Comparison of ENCODE assay signal across 8 mouse cellular contexts in genomic region chr7:101453296-101453695, GRCm38 (mm10). TPM values are rescaled to one million over a fixed set of nuclear protein-coding genes. Genes with fewer than 3 reads are reported as not detected.
DNase-seq lines count a peak whose midpoint lies in the region; ATAC-seq and TF ChIP-seq lines count a peak whose summit lies in the region.

No protein-coding gene starts in this region.

- no peaks in the 10 kb centered on the region for H3K9me3 ChIP-seq in kidney, embryonic 15.5 days (replicated peaks)
- H3K9me3 ChIP-seq in hindbrain, embryonic 12.5 days (replicated peaks): no peaks in the 10 kb centered on the region
- H3K9me3 ChIP-seq in midbrain, postnatal 0 days (ENCODE audit: low read length): no peaks in the 10 kb centered on the region

- no peak for DNase-seq in kidney, postnatal 25 days
- DNase-seq in midbrain, postnatal 0 days (ENCODE audit: low spot score): no peak
- DNase-seq in embryo, embryonic 10 days (ENCODE audit: low spot score): no peak
- no peak for DNase-seq in right cerebral cortex, postnatal 36 days (ENCODE audit: low spot score in 2 of 2)

- TF ChIP-seq POLR2A in cortical plate, adult 2 months (IDR thresholded peaks at IDR 0.05; ENCODE audit: extremely low read depth, insufficient read depth, low read length): 0 out of 2 replicates have a peak, but pooled peaks have one; percentile 20

- WGBS in kidney, embryonic 15.5 days: 86% methylated on average over 3 of the region's 3 CpGs
- WGBS in hindbrain, embryonic 12.5 days: 94% methylated on average over 3 of the region's 3 CpGs
- 90% methylated on average over 3 of the region's 3 CpGs for WGBS in midbrain, postnatal 0 days

- no peaks in the 10 kb centered on the region for H3K36me3 ChIP-seq in kidney, embryonic 15.5 days
- no peaks in the 10 kb centered on the region for H3K36me3 ChIP-seq in hindbrain, embryonic 12.5 days
- H3K36me3 ChIP-seq in midbrain, postnatal 0 days (ENCODE audit: insufficient read depth, low read length): no peaks in the 10 kb centered on the region

- H3K27me3 ChIP-seq in kidney, embryonic 15.5 days: peaks cover 25% of the 10 kb centered on the region
- peaks cover 39% of the 10 kb centered on the region for H3K27me3 ChIP-seq in hindbrain, embryonic 12.5 days
- H3K27me3 ChIP-seq in midbrain, postnatal 0 days (ENCODE audit: insufficient read depth, low read length): 0 out of 2 replicates have a peak, but pooled peaks cover 5% of the 10 kb centered on the region

- no peak overlapping the region for H3K9ac ChIP-seq in kidney, embryonic 15.5 days
- no peak overlapping the region for H3K9ac ChIP-seq in hindbrain, embryonic 12.5 days
- no peak overlapping the region for H3K9ac ChIP-seq in midbrain, postnatal 0 days (replicated peaks; ENCODE audit: low read length, poor library complexity, severe bottlenecking)

- ATAC-seq in kidney, embryonic 15.5 days (replicated peaks; ENCODE audit: low FRiP score): no peak
- ATAC-seq in hindbrain, embryonic 12.5 days (ENCODE audit: low FRiP score): no peak
- ATAC-seq in midbrain, postnatal 0 days (ENCODE audit: low FRiP score): no peak
- ATAC-seq in megakaryocyte, adult 5-6 weeks (ENCODE audit: poor library complexity, severe bottlenecking): no peak

- H3K4me1 ChIP-seq in kidney, embryonic 15.5 days: peaks cover 35% of the 10 kb centered on the region
- H3K4me1 ChIP-seq in cortical plate, adult 2 months (ENCODE audit: control insufficient read depth, insufficient read depth, low read length): peaks cover 11% of the 10 kb centered on the region
- peaks cover 15% of the 10 kb centered on the region for H3K4me1 ChIP-seq in hindbrain, embryonic 12.5 days
- no peaks in the 10 kb centered on the region for H3K4me1 ChIP-seq in midbrain, postnatal 0 days (ENCODE audit: insufficient read depth, low read length)

- peak overlapping the region; percentile 94 for H3K4me2 ChIP-seq in kidney, embryonic 15.5 days
- 0 out of 2 replicates have a peak overlapping the region, but pooled peaks have one; percentile 8 for H3K4me2 ChIP-seq in hindbrain, embryonic 12.5 days (replicated peaks)
- H3K4me2 ChIP-seq in midbrain, postnatal 0 days (ENCODE audit: low read depth, low read length, poor library complexity, severe bottlenecking): peak overlapping the region; percentile 99; the same call in 1 of the 2 replicates

- H3K27ac ChIP-seq in kidney, embryonic 15.5 days: no peak overlapping the region
- peak overlapping the region; percentile 3 for H3K27ac ChIP-seq in cortical plate, adult 2 months (ENCODE audit: insufficient read depth, low read length)
- no peak overlapping the region for H3K27ac ChIP-seq in hindbrain, embryonic 12.5 days
- no peak overlapping the region for H3K27ac ChIP-seq in midbrain, postnatal 0 days (ENCODE audit: low read depth, low read length)

- H3K4me3 ChIP-seq in kidney, embryonic 15.5 days (replicated peaks): peak overlapping the region; percentile 54
- H3K4me3 ChIP-seq in cortical plate, adult 2 months (ENCODE audit: insufficient read depth, low read length): peak overlapping the region; percentile 68
- no peak overlapping the region for H3K4me3 ChIP-seq in hindbrain, embryonic 12.5 days
- H3K4me3 ChIP-seq in midbrain, postnatal 0 days (ENCODE audit: low read depth, low read length): no peak overlapping the region

- TF ChIP-seq CTCF in cortical plate, adult 2 months (IDR thresholded peaks at IDR 0.05; ENCODE audit: extremely low read depth, insufficient read depth, low read length): no peak
- TF ChIP-seq CTCF in midbrain, postnatal 0 days (IDR thresholded peaks at IDR 0.05): no peak

RNA-seq across cellular contexts. Expression of gene Pde2a, which starts 31.8 kb away (rescaled TPM):
- 37.3 and 39.5 TPM in 2 replicates for polyA plus RNA-seq in kidney, embryonic 15.5 days (2015; fragmentation: Nextera tagmentation; extraction: Ambion mirVana)
- polyA plus RNA-seq in cortical plate, adult 2 months (2012; rRNA removed): 223 and 236 TPM in 2 replicates
- 26.9 and 27.4 TPM in 2 replicates for polyA plus RNA-seq in hindbrain, embryonic 12.5 days (2016; fragmentation: Nextera tagmentation; extraction: Ambion mirVana)
- 49.6 and 53.9 TPM in 2 replicates for total RNA-seq in midbrain, postnatal 0 days (2014; rRNA removed)
- 31.4 and 33.8 TPM in 2 replicates for polyA plus RNA-seq in midbrain, postnatal 0 days (2015; fragmentation: Nextera tagmentation; extraction: Ambion mirVana)
- total RNA-seq in megakaryocyte, adult 5-6 weeks (2015): 35.4 and 37.5 TPM in 2 replicates
- 25.7 and 65.8 TPM in 2 replicates for total RNA-seq in megakaryocyte, adult 5-6 weeks (2017)

RNA-seq across cellular contexts. Expression of gene Gm45837, which starts 42.6 kb away (rescaled TPM):
- polyA plus RNA-seq in kidney, embryonic 15.5 days (2015; fragmentation: Nextera tagmentation; extraction: Ambion mirVana): 0.14 and 0.21 TPM in 2 replicates
- 0.56 and 0.59 TPM in 2 replicates for polyA plus RNA-seq in cortical plate, adult 2 months (2012; rRNA removed)
- not detected in 2 replicates for polyA plus RNA-seq in hindbrain, embryonic 12.5 days (2016; fragmentation: Nextera tagmentation; extraction: Ambion mirVana)
- total RNA-seq in midbrain, postnatal 0 days (2014; rRNA removed): not detected in 2 replicates
- polyA plus RNA-seq in midbrain, postnatal 0 days (2015; fragmentation: Nextera tagmentation; extraction: Ambion mirVana): 0.71 TPM in 1 of 2 replicates, not detected in the other
- 10.2 TPM in 1 of 2 replicates, not detected in the other for total RNA-seq in megakaryocyte, adult 5-6 weeks (2015)
- total RNA-seq in megakaryocyte, adult 5-6 weeks (2017): 35.6 TPM in 1 of 2 replicates, not detected in the other

Comparison
In these comparisons a context has a peak if more than half of its experiments do, and no peak if none do; other contexts are left out.
1. H3K4me2 ChIP-seq: peak in every context shown above with its lines; median percentile 99 in midbrain, postnatal 0 days; 94 in kidney, embryonic 15.5 days; 8 in hindbrain, embryonic 12.5 days.
2. H3K4me3 ChIP-seq: peak in kidney, embryonic 15.5 days (single experiment) and cortical plate, adult 2 months (single experiment); none in hindbrain, embryonic 12.5 days (single experiment) and midbrain, postnatal 0 days (single experiment).